Mouse (Mus musculus) heart, embryonic 10.5 days (tissue): ENCODE measurements around the gene Pld3. TPM values are rescaled to one million over a fixed set of nuclear protein-coding genes. Genes with fewer than 3 reads are reported as not detected.

ENCODE experiments used
- DNase-seq: peaks from one replicate; pipeline ENCODE4 v3.0.0-alpha.2; 2017; ENCODE audit warnings: low spot score
- H3K27ac ChIP-seq: fragments of 300-500 bp; sonication (generic); 2 replicates; pipeline ENCODE4 v1.5.1; 2016; ENCODE audit warnings: mild to moderate bottlenecking
- H3K27me3 ChIP-seq: fragments of 300-500 bp; sonication (generic); 2 replicates; pipeline ENCODE4 v1.6.1; 2016; ENCODE audit warnings: mild to moderate bottlenecking; ENCODE audit not compliant: poor library complexity, insufficient read depth, severe bottlenecking
- H3K36me3 ChIP-seq: fragments of 300-500 bp; sonication (generic); 2 replicates; pipeline ENCODE4 v1.6.1; 2016; ENCODE audit warnings: mild to moderate bottlenecking, moderate library complexity
- H3K4me1 ChIP-seq: fragments of 300-500 bp; sonication (generic); 2 replicates; pipeline ENCODE4 v1.6.1; 2016; ENCODE audit warnings: mild to moderate bottlenecking
- H3K4me3 ChIP-seq: fragments of 300-500 bp; sonication (generic); 2 replicates; pipeline ENCODE4 v1.5.1; 2016; ENCODE audit warnings: mild to moderate bottlenecking, moderate library complexity
- H3K9me3 ChIP-seq: fragments of 300-500 bp; sonication (generic); 2 replicates; pipeline ENCODE4 v1.6.1; 2016; ENCODE audit warnings: mild to moderate bottlenecking, moderate library complexity
- WGBS: fragments of 180-500 bp; shearing (Covaris S2); methylation state at CpG from one replicate; pipeline ENCODE4 v1.1.7; 2016; 5-methylcytosine and 5-hydroxymethylcytosine counted together
- polyA plus RNA-seq: library from polyadenylated mRNA; unstranded; fragments of >200 nt; fragmentation: Nextera tagmentation; extraction: Ambion mirVana; gene quantifications from 2 replicates; pipeline ENCODE4 v1.2.1, GENCODE M21; 2016

The Pld3 gene
- polyA plus RNA-seq, 1 experiment from 2014 or later: 54.1 TPM

- WGBS: 90% methylated on average over 10 of the region's 10 CpGs
- Histone ChIP-seq H3K27me3 (no peaks in the 10 kb centered on the region), H3K4me1 (peaks cover 12% of the 10 kb centered on the region), H3K36me3 (peaks cover 47% of the 10 kb centered on the region), H3K27ac (no peak overlapping the region), H3K4me3 (no peak overlapping the region), H3K9me3 (no peaks in the 10 kb centered on the region)
- DNase-seq: no peak
Measured at GRCm38 (mm10) chr7:27531707-27532106, 21.3 kb downstream of the Pld3 start.

GRCm38 (mm10) chr7:27530937-27531336, 22.1 kb downstream of the Pld3 start:
- no peak for DNase-seq
- Histone ChIP-seq H3K4me3 (no peak overlapping the region), H3K27me3 (no peaks in the 10 kb centered on the region), H3K4me1 (peaks cover 17% of the 10 kb centered on the region), H3K9me3 (no peaks in the 10 kb centered on the region), H3K27ac (no peak overlapping the region), H3K36me3 (peaks cover 40% of the 10 kb centered on the region)
- 75% methylated on average over 3 of the region's 3 CpGs for WGBS

GRCm38 (mm10) chr7:27529070-27529469, 23.9 kb downstream of the Pld3 start:
- Histone ChIP-seq H3K9me3 (no peaks in the 10 kb centered on the region), H3K4me1 (peaks cover 18% of the 10 kb centered on the region; the same call in 1 of the 2 replicates), H3K27ac (no peak overlapping the region), H3K36me3 (peaks cover 29% of the 10 kb centered on the region), H3K27me3 (no peaks in the 10 kb centered on the region), H3K4me3 (no peak overlapping the region)
- DNase-seq: no peak
- 79% methylated on average over 21 of the region's 21 CpGs for WGBS

GRCm38 (mm10) chr7:27526039-27526827, 26.8 kb downstream of the Pld3 start:
- Histone ChIP-seq H3K4me1 (peaks cover 25% of the 10 kb centered on the region), H3K9me3 (no peaks in the 10 kb centered on the region), H3K4me3 (no peak overlapping the region), H3K27ac (0 out of 2 replicates have a peak overlapping the region, but pooled peaks have one; percentile 5), H3K36me3 (peaks cover 6% of the 10 kb centered on the region; the same call in 1 of the 2 replicates), H3K27me3 (no peaks in the 10 kb centered on the region)
- WGBS: 24% methylated on average over 10 of the region's 10 CpGs
- peak; percentile 88 for DNase-seq

GRCm38 (mm10) chr7:27523805-27524204, 29.2 kb downstream of the Pld3 start:
- H3K36me3 ChIP-seq: peaks cover 10% of the 10 kb centered on the region
- H3K27ac ChIP-seq: no peak overlapping the region
- H3K27me3 ChIP-seq: no peaks in the 10 kb centered on the region
- no peak for DNase-seq
- H3K4me1 ChIP-seq: peaks cover 18% of the 10 kb centered on the region
- 95% methylated on average over 13 of the region's 13 CpGs for WGBS
- 0 out of 2 replicates have a peak, but pooled peaks cover 7% of the 10 kb centered on the region for H3K9me3 ChIP-seq
- H3K4me3 ChIP-seq: no peak overlapping the region

GRCm38 (mm10) chr7:27522967-27523366, 30.1 kb downstream of the Pld3 start, which contains the start of gene Hipk4:
Gene Hipk4 (plus strand): TSS chr7:27523267.
- Histone ChIP-seq H3K4me1 (peaks cover 18% of the 10 kb centered on the region), H3K4me3 (no peak within 1 kb of the TSS), H3K27ac (peak within 1 kb of the TSS; percentile 48; the same call in 1 of the 2 replicates), H3K36me3 (peaks cover 14% of the 10 kb centered on the region), H3K27me3 (no peaks in the 10 kb centered on the region), H3K9me3 (0 out of 2 replicates have a peak, but pooled peaks cover 7% of the 10 kb centered on the region)
- no peak for DNase-seq
- WGBS: 47% methylated on average over 5 of the region's 5 CpGs

- H3K36me3 ChIP-seq: peaks cover 27% of the 10 kb centered on the region
- H3K27me3 ChIP-seq: no peaks in the 10 kb centered on the region
- 73% methylated on average over 1 of the region's 1 CpGs for WGBS
- H3K9me3 ChIP-seq: 0 out of 2 replicates have a peak, but pooled peaks cover 7% of the 10 kb centered on the region
- H3K4me3 ChIP-seq: no peak overlapping the region
- peaks cover 11% of the 10 kb centered on the region for H3K4me1 ChIP-seq
- DNase-seq: no peak
- no peak overlapping the region for H3K27ac ChIP-seq
Measured at GRCm38 (mm10) chr7:27520599-27520998, 32.4 kb downstream of the Pld3 start.

GRCm38 (mm10) chr7:27520104-27520503, 32.9 kb downstream of the Pld3 start:
- Histone ChIP-seq H3K4me3 (no peak overlapping the region), H3K4me1 (peaks cover 7% of the 10 kb centered on the region), H3K9me3 (0 out of 2 replicates have a peak, but pooled peaks cover 7% of the 10 kb centered on the region), H3K36me3 (peaks cover 27% of the 10 kb centered on the region), H3K27ac (no peak overlapping the region), H3K27me3 (no peaks in the 10 kb centered on the region)
- no peak for DNase-seq

GRCm38 (mm10) chr7:27518314-27518713, 34.7 kb downstream of the Pld3 start:
- Histone ChIP-seq H3K27ac (no peak overlapping the region), H3K9me3 (0 out of 2 replicates have a peak, but pooled peaks cover 7% of the 10 kb centered on the region), H3K27me3 (no peaks in the 10 kb centered on the region), H3K4me3 (no peak overlapping the region), H3K36me3 (peaks cover 27% of the 10 kb centered on the region), H3K4me1 (peaks cover 5% of the 10 kb centered on the region)
- DNase-seq: no peak
- WGBS: 83% methylated on average over 9 of the region's 9 CpGs

- Histone ChIP-seq H3K27ac (no peak overlapping the region), H3K4me1 (no peaks in the 10 kb centered on the region), H3K36me3 (peaks cover 27% of the 10 kb centered on the region), H3K9me3 (0 out of 2 replicates have a peak, but pooled peaks cover 5% of the 10 kb centered on the region), H3K4me3 (no peak overlapping the region), H3K27me3 (no peaks in the 10 kb centered on the region)
- 74% methylated on average over 9 of the region's 9 CpGs for WGBS
- DNase-seq: no peak
Measured at GRCm38 (mm10) chr7:27514961-27515360, 38.1 kb downstream of the Pld3 start.

GRCm38 (mm10) chr7:27510809-27511208, 42.2 kb downstream of the Pld3 start:
- Histone ChIP-seq H3K9me3 (no peaks in the 10 kb centered on the region), H3K4me3 (no peak overlapping the region), H3K4me1 (peaks cover 18% of the 10 kb centered on the region), H3K36me3 (no peaks in the 10 kb centered on the region), H3K27me3 (no peaks in the 10 kb centered on the region), H3K27ac (no peak overlapping the region)
- DNase-seq: no peak
- WGBS: 83% methylated on average over 2 of the region's 2 CpGs

- no peaks in the 10 kb centered on the region for H3K9me3 ChIP-seq
- 15% methylated on average over 6 of the region's 6 CpGs for WGBS
- no peak for DNase-seq
- H3K27me3 ChIP-seq: no peaks in the 10 kb centered on the region
- peaks cover 26% of the 10 kb centered on the region for H3K4me1 ChIP-seq
- H3K27ac ChIP-seq: peak overlapping the region; percentile 95
- H3K36me3 ChIP-seq: no peaks in the 10 kb centered on the region
- peak overlapping the region; percentile 71 for H3K4me3 ChIP-seq
Measured at GRCm38 (mm10) chr7:27508648-27509005, 44.4 kb downstream of the Pld3 start.
